Mouse (Mus musculus) small intestine, adult 2 months (tissue): ENCODE data around the gene Lcn11.

ENCODE experiments used
- CTCF ChIP-seq: fragments of 200-500 bp; IDR thresholded peaks from 2 replicates; pipeline ENCODE4 v1.5.1; 2012; ENCODE audit warnings: low read depth, mild to moderate bottlenecking, control low read depth, inconsistent platforms, low read length, moderate library complexity, mixed read lengths; ENCODE audit not compliant: insufficient replicate concordance, insufficient read length; ENCODE audit errors: extremely low read depth
- POLR2A ChIP-seq: fragments of 200-500 bp; IDR thresholded peaks from 2 replicates; pipeline ENCODE4 v1.6.1; 2012; ENCODE audit warnings: low read depth, mild to moderate bottlenecking, control low read depth, inconsistent platforms, low read length, moderate library complexity

DNA sequence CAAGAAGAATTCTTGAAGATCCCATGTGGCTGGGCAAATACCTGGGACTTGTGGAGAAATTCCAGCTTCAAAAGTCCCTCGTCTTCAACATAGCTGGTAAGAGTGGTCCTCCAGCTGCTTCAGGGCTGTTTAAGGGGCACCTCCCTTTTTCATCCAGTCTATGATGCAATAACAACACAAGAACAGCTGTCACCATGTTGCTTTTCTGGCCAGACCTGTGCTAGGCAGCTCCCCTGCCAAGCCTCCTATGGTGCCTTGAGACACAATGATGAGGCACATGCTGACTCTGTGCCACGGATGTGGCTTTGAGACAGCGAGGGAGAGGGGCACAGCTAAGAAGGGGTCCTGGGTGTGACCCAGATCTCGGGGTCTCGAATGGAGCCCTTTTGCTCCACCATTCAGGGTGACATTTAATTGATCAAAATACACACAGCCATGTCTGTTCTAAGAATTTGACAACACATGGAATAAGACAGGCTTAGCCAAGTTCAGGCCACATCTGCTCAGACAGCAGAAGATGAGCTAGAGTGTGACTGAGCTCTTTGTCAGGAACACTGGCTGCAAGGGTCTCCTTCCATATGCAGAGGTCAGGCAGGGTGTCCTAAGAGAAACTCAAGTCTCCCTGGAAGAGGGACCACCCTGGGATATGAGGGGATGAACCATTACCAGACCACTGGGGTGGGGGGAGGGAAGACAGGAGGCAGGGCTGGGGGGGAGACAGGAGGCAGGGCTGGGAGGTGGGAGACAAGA lies 8.9 kb downstream of the Lcn11 start:
- TF ChIP-seq POLR2A (no peak), CTCF (no peak)
